Mouse (Mus musculus): ENCODE measurements around the gene Tmem131.

DNA sequence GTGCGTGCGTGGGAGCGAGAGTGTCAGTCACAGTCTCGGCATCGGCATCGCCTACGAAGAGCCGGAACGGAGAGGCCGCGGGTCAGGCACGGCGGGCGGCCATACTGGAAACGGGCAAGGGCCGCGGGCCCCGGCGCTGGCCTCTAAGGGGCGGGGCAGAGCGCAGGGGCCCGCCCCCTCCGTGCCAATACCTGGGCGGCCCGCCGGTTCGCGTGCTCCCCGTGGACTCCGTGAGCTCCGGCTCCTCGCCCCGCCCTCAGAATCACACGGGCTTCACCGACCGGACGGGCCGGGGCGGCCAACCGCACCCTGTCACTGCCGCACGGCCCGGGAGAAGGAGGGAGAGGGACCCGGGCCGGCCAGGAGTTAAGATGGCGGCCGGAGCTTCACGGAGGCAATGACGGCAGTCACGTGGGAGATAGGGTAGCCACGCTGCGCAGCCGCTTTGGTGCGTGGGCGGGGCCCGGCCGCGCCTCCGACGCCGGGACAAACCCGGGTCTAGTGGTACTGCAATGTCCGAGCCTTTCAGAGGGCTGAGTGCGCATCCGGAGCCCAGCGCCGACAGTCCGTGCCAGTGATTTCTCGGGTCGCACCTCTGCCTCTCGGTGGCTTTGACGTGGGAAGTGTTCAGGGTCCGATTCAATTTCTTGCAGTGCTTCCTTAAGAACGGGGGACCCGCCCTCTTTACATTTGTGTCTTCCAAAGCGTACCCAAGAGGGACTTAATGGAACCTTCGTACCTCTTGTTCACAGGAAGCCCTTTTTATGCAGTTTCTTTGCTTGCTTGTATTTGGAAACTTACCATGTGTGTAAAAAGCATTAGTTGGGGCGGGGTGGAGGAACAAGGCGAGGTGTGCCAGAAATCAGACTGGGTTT is 3.7 kb downstream of the Tmem131 start:
- TF ChIP-seq USF1 (IDR thresholded peaks at IDR 0.05; ENCODE audit: low read depth) (peak; percentile 65), POLR2A (IDR thresholded peaks at IDR 0.05; ENCODE audit: insufficient read length, low read depth) (peak; percentile 87), CEBPB (IDR thresholded peaks at IDR 0.05; ENCODE audit: insufficient read depth, poor library complexity, severe bottlenecking) (no peak), E2F4 (IDR thresholded peaks at IDR 0.05; ENCODE audit: insufficient read depth) (no peak), MAX (IDR thresholded peaks at IDR 0.05; ENCODE audit: low read depth) (no peak), MYOD1 (IDR thresholded peaks at IDR 0.05; ENCODE audit: control insufficient read depth in 1 of 3, insufficient read length in 2 of 3, low read depth in 2 of 3) (no peak), TCF12 (IDR thresholded peaks at IDR 0.05; ENCODE audit: insufficient read depth, poor library complexity, severe bottlenecking) (no peak), POLR2AphosphoS2 (IDR thresholded peaks at IDR 0.05; ENCODE audit: insufficient read length, low read depth) (peak; percentile 92)

Data from myocyte (in vitro differentiated cells).